Mouse (Mus musculus) testis, adult 2 months (tissue): ENCODE results near the gene Cd151. TPM values are rescaled to one million over a fixed set of nuclear protein-coding genes. Genes with fewer than 3 reads are reported as not detected.

Experiments
- H3K27ac ChIP-seq: fragments of 200-500 bp; 2 replicates; pipeline ENCODE4 v1.5.1; 2012; ENCODE audit warnings: low read depth, low read length; ENCODE audit not compliant: control insufficient read depth, insufficient read depth
- H3K27me3 ChIP-seq: fragments of 200-500 bp; 2 replicates; pipeline ENCODE4 v1.6.1; 2012; ENCODE audit warnings: mild to moderate bottlenecking, low read length, moderate library complexity; ENCODE audit not compliant: control insufficient read depth, insufficient read depth
- H3K36me3 ChIP-seq: fragments of 200-500 bp; 2 replicates; pipeline ENCODE4 v1.6.1; 2012; ENCODE audit warnings: mild to moderate bottlenecking, low read length; ENCODE audit not compliant: control insufficient read depth, insufficient read depth
- H3K4me1 ChIP-seq: fragments of 200-500 bp; 2 replicates; pipeline ENCODE4 v1.6.1; 2012; ENCODE audit warnings: low read length; ENCODE audit not compliant: control insufficient read depth, insufficient read depth
- H3K4me3 ChIP-seq: fragments of 200-500 bp; 2 replicates; pipeline ENCODE4 v1.5.1; 2012; ENCODE audit warnings: low read depth, mild to moderate bottlenecking, low read length, moderate library complexity, mixed read lengths; ENCODE audit not compliant: control insufficient read depth
- CTCF ChIP-seq: fragments of 200-500 bp; IDR thresholded peaks from 2 replicates; pipeline ENCODE4 v1.5.1; 2012; ENCODE audit warnings: low read depth, mild to moderate bottlenecking, inconsistent platforms, low read length, moderate library complexity; ENCODE audit not compliant: control insufficient read depth, insufficient read depth, insufficient replicate concordance
- POLR2A ChIP-seq: fragments of 200-500 bp; IDR thresholded peaks from 2 replicates; pipeline ENCODE4 v1.6.1; 2012; ENCODE audit warnings: low read depth, mild to moderate bottlenecking, inconsistent platforms, low read length, moderate library complexity; ENCODE audit not compliant: control insufficient read depth
- polyA plus RNA-seq: library from polyadenylated mRNA; depleted of rRNA; stranded (reverse); fragments of >200 nt; gene quantifications from 2 replicates; pipeline ENCODE4 v1.2.3, GENCODE M21; 2012

Gene Cd151
- polyA plus RNA-seq, 1 experiment = 104 TPM

DNA sequence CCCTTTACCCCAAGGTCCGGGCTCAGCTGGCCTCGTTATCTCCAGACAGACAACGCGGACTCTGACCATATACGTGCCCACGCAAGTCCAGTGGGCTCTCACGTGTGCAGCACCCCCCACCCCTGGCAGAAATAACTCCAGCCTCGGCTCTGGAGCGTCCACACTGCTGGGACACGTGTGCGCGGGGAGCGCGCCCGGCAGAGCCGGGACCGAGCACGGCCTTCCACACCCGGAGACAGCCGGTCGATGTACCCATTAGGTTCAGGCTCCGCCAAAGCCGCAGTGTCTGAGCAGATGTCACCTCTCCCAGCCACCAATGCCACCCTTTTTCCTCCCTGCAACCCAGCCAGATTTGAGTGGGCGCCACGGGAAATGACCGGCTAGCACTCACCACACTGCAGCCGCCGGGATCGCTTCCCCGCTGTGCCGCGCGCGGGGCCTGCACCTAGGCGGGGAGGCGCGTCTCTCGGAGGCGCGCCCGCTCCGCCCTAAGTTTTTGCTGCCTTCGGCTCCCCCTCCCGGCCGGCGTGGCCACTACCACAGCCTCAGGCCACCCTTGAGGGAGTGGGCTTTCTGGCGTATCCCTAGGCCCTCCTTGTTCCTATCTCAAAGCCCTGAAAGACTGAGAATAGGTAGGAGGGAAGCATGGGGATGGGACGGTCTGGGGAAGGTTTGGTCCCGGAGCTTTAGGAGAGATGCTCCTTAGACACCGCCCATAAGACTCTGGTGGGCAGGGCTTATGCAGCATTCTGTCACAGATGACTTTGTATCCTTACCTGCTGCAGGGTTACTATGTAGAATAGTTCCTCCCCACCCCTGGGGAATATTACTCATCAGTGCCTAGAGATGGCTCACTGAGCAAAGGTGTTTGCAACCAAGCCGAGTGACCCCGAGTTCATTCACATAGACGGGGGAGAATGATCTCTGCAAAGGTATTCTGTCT lies 29.7 kb upstream of the Cd151 start, which contains the start of gene Slc25a22:
Gene Slc25a22 (minus strand): TSS at position 715 of the 943 bp plus-strand sequence.
- H3K4me3 ChIP-seq = peak within 1 kb of the TSS; percentile 78
- H3K4me1 ChIP-seq = peaks cover 3% of the 10 kb centered on the region; the same call in 1 of the 2 replicates
- TF ChIP-seq POLR2A (no peak), CTCF (peak; percentile 28; the same call in 1 of the 2 replicates)
- H3K27me3 ChIP-seq = no peaks in the 10 kb centered on the region
- no peaks in the 10 kb centered on the region for H3K36me3 ChIP-seq
- H3K27ac ChIP-seq = no peak within 1 kb of the TSS

DNA sequence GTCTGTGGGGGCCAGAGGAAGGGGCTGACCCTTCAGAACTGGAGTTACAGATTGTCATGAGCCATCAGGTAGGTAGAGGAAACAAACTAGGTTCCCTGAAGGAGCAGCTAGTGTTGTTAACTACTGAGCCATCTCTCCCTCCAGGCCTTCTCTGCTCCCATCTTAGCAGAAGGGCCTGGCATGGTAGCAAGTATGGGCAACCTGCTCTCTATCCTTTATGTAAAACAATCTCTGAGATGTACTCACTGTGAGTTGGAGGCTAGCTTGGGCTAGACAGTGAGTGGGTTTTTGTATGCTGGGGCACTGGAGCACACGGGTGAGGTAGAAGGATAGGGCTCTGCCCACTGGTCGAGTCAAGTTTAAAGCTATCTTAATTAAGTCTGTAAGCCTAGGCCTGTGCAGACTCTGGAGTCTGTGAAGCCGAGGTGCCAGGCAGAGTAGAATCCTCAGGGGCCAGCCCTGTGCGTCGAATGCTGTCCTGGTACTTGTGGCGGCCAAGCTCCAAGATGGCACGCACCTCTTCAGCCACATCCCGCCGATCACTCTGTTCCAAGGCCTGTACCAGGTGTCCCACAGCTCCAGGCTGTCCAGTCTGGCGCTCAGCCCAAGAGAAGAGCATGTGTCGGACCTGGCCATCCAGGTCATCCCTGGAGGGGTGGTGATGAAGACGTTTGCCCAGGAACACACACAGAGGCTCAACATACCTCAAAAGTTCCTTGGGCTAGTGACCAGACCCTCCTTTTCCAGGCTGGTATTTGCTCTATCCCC lies 28.8 kb upstream of the Cd151 start:
- no peak overlapping the region for H3K4me3 ChIP-seq
- H3K27me3 ChIP-seq = no peaks in the 10 kb centered on the region
- H3K36me3 ChIP-seq = no peaks in the 10 kb centered on the region
- no peak for TF ChIP-seq POLR2A
- no peak for TF ChIP-seq CTCF
- H3K4me1 ChIP-seq = peaks cover 5% of the 10 kb centered on the region; the same call in 1 of the 2 replicates
- no peak overlapping the region for H3K27ac ChIP-seq

DNA sequence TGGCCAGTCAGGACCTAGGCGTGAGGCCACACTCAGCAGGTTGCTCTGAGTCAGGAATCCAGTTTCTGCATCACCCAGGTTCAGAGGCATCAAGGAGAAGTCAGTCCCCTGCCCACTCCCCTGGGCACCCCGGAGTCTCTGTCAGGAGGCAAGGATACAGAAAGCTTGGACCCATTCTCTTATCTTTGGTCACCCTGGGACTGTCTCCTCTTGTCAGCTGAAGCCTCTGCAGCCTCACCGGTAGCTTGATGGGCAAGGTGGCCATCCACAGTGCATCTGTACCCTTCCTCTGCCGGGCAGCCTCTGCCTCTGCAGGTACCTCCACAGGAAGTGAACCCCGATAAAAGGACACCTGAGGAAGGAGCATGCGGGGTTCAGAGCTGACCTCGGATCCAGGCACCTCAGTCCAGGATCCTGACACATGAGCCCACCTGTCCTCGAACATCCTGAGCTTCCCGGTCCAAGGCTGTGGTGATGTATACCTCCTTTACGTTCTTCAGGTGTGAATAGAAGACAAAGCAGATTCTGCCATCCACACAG lies 28.0 kb upstream of the Cd151 start:
- peaks cover 12% of the 10 kb centered on the region for H3K4me1 ChIP-seq
- TF ChIP-seq POLR2A (no peak), CTCF (no peak)
- no peak overlapping the region for H3K4me3 ChIP-seq
- no peak overlapping the region for H3K27ac ChIP-seq
- no peaks in the 10 kb centered on the region for H3K27me3 ChIP-seq
- H3K36me3 ChIP-seq = no peaks in the 10 kb centered on the region

- TF ChIP-seq POLR2A (no peak), CTCF (no peak)
- no peak overlapping the region for H3K4me3 ChIP-seq
- H3K36me3 ChIP-seq = no peaks in the 10 kb centered on the region
- H3K27ac ChIP-seq = no peak overlapping the region
- H3K27me3 ChIP-seq = no peaks in the 10 kb centered on the region
- peaks cover 12% of the 10 kb centered on the region for H3K4me1 ChIP-seq
These were observed 27.4 kb upstream of the Cd151 start for GRCm38 (mm10) chr7:141439811-141440210.

DNA sequence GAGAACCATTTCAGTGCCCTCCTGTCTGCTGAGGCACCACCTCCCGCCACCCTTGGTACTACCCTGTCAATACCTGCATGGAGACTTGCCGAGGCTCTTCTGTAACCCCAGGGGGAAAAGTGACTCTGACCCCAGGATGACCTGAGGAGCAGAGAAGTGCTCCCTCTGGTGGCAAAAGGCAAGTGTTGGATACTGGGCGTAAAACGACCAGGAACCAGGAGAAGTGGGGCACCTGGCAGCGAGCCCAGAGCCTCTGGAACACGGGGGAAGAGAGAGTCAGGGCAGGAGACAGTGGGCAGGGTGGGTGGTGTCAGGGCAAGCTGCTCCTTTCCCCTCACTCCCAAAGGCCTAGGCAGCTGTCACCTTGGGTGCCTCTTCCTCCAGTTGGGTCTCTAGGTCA lies 26.6 kb upstream of the Cd151 start:
- H3K27ac ChIP-seq = no peak overlapping the region
- TF ChIP-seq POLR2A = no peak
- peak; percentile 50; the same call in 1 of the 2 replicates for TF ChIP-seq CTCF
- H3K27me3 ChIP-seq = no peaks in the 10 kb centered on the region
- H3K4me3 ChIP-seq = no peak overlapping the region
- H3K36me3 ChIP-seq = no peaks in the 10 kb centered on the region
- H3K4me1 ChIP-seq = peaks cover 12% of the 10 kb centered on the region

GRCm38 (mm10) chr7:141441460-141441859 lies 25.7 kb upstream of the Cd151 start:
- Histone ChIP-seq H3K27ac (no peak overlapping the region), H3K4me1 (peaks cover 12% of the 10 kb centered on the region), H3K4me3 (no peak overlapping the region), H3K36me3 (no peaks in the 10 kb centered on the region), H3K27me3 (no peaks in the 10 kb centered on the region)
- TF ChIP-seq POLR2A (no peak), CTCF (no peak)

DNA sequence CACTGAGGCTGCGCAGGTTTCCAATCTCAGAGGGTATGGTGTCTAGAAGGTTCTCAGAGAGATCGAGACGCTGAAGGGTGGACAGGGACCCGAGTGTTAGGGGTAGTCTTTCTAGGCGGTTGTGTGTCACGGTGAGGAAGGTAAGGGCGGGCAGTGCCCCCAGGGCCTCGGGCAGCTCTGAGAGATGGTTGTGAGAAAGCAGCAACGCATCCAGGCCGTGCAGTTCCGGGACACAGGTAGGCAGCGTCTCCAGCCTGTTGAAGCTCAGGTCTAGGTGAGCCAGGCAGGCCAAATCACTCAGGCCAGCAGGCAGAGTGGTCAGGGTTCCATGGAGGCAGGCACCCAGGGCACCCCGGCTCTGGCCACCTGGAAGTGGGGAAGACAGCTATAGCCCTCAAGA lies 25.0 kb upstream of the Cd151 start:
- Histone ChIP-seq H3K27me3 (no peaks in the 10 kb centered on the region), H3K4me3 (no peak overlapping the region), H3K4me1 (peaks cover 12% of the 10 kb centered on the region), H3K36me3 (no peaks in the 10 kb centered on the region), H3K27ac (no peak overlapping the region)
- TF ChIP-seq CTCF = no peak
- TF ChIP-seq POLR2A = no peak
